Mouse (Mus musculus): ENCODE measurements at regions not wholly inside any gene's neighbourhood (a gene's known extent, or its start where the extent isn't known, plus 50 kb on each side); places are given as distances from the start of the nearest gene placed in this dataset.

- 84% methylated on average over 7 of the region's 7 CpGs for WGBS
- no peak for TF ChIP-seq POLR2A (IDR thresholded peaks at IDR 0.05; ENCODE audit: low read depth, low read length)
- Histone ChIP-seq H3K27me3 (replicated peaks; ENCODE audit: control insufficient read depth, insufficient read depth, low read length) (no peaks in the 10 kb centered on the region; the same call in 1 of the 2 replicates), H3K4me1 (ENCODE audit: control insufficient read depth, insufficient read depth, low read length) (no peaks in the 10 kb centered on the region), H3K27ac (ENCODE audit: insufficient read depth, low read depth, low read length) (no peak overlapping the region), H3K4me3 (ENCODE audit: insufficient read depth, low read depth, low read length) (no peak overlapping the region), H3K36me3 (ENCODE audit: control insufficient read depth, insufficient read depth, low read length) (no peaks in the 10 kb centered on the region)
- no peak for DNase-seq
Measured at GRCm38 (mm10) chr8:12064664-12065063, 214.0 kb upstream of the A230072I06Rik start.

- Histone ChIP-seq H3K4me3 (ENCODE audit: insufficient read depth, low read depth, low read length) (no peak overlapping the region), H3K4me1 (ENCODE audit: control insufficient read depth, insufficient read depth, low read length) (no peaks in the 10 kb centered on the region), H3K27me3 (replicated peaks; ENCODE audit: control insufficient read depth, insufficient read depth, low read length) (no peaks in the 10 kb centered on the region), H3K36me3 (ENCODE audit: control insufficient read depth, insufficient read depth, low read length) (no peaks in the 10 kb centered on the region), H3K27ac (ENCODE audit: insufficient read depth, low read depth, low read length) (no peak overlapping the region)
- TF ChIP-seq POLR2A (IDR thresholded peaks at IDR 0.05; ENCODE audit: low read depth, low read length) (no peak), CTCF (conservative IDR thresholded peaks at IDR 0.05; ENCODE audit: insufficient read depth, insufficient read length, low read depth, low read length) (no peak)
- WGBS, result 88% methylated on average over 10 of the region's 10 CpGs
- no peak for DNase-seq
Measured at GRCm38 (mm10) chr8:12066454-12066853, 212.2 kb upstream of the A230072I06Rik start.

GRCm38 (mm10) chr8:12073311-12073999 is 205.2 kb upstream of the A230072I06Rik start:
- TF ChIP-seq CTCF (conservative IDR thresholded peaks at IDR 0.05; ENCODE audit: insufficient read depth, insufficient read length, low read depth, low read length) (no peak), POLR2A (IDR thresholded peaks at IDR 0.05; ENCODE audit: low read depth, low read length) (no peak)
- Histone ChIP-seq H3K36me3 (ENCODE audit: control insufficient read depth, insufficient read depth, low read length) (no peaks in the 10 kb centered on the region), H3K4me3 (ENCODE audit: insufficient read depth, low read depth, low read length) (no peak overlapping the region), H3K27me3 (replicated peaks; ENCODE audit: control insufficient read depth, insufficient read depth, low read length) (no peaks in the 10 kb centered on the region), H3K4me1 (ENCODE audit: control insufficient read depth, insufficient read depth, low read length) (no peaks in the 10 kb centered on the region), H3K27ac (ENCODE audit: insufficient read depth, low read depth, low read length) (no peak overlapping the region)
- WGBS, result 57% methylated on average over 6 of the region's 6 CpGs
- no peak for DNase-seq

- H3K4me3 ChIP-seq (ENCODE audit: insufficient read depth, low read depth, low read length), result no peak overlapping the region
- WGBS, result 70% methylated on average over 3 of the region's 3 CpGs
Measured at GRCm38 (mm10) chr8:12075943-12076342, 202.7 kb upstream of the A230072I06Rik start.

GRCm38 (mm10) chr8:12076811-12077375 is 201.7 kb upstream of the A230072I06Rik start:
- TF ChIP-seq CTCF (conservative IDR thresholded peaks at IDR 0.05; ENCODE audit: insufficient read depth, insufficient read length, low read depth, low read length) (no peak), POLR2A (IDR thresholded peaks at IDR 0.05; ENCODE audit: low read depth, low read length) (no peak)
- Histone ChIP-seq H3K27ac (ENCODE audit: insufficient read depth, low read depth, low read length) (no peak overlapping the region), H3K36me3 (ENCODE audit: control insufficient read depth, insufficient read depth, low read length) (no peaks in the 10 kb centered on the region), H3K4me3 (ENCODE audit: insufficient read depth, low read depth, low read length) (no peak overlapping the region), H3K27me3 (replicated peaks; ENCODE audit: control insufficient read depth, insufficient read depth, low read length) (no peaks in the 10 kb centered on the region), H3K4me1 (ENCODE audit: control insufficient read depth, insufficient read depth, low read length) (no peaks in the 10 kb centered on the region)
- no peak for DNase-seq
- 64% methylated on average over 10 of the region's 10 CpGs for WGBS

More at GRCm38 (mm10) chr8:12075943-12076342, 202.7 kb upstream of the A230072I06Rik start:
- Histone ChIP-seq H3K27ac (ENCODE audit: insufficient read depth, low read depth, low read length) (no peak overlapping the region), H3K27me3 (replicated peaks; ENCODE audit: control insufficient read depth, insufficient read depth, low read length) (no peaks in the 10 kb centered on the region), H3K4me1 (ENCODE audit: control insufficient read depth, insufficient read depth, low read length) (no peaks in the 10 kb centered on the region), H3K36me3 (ENCODE audit: control insufficient read depth, insufficient read depth, low read length) (no peaks in the 10 kb centered on the region)
- TF ChIP-seq CTCF (conservative IDR thresholded peaks at IDR 0.05; ENCODE audit: insufficient read depth, insufficient read length, low read depth, low read length) (no peak), POLR2A (IDR thresholded peaks at IDR 0.05; ENCODE audit: low read depth, low read length) (no peak)
- DNase-seq, result no peak

- no peak overlapping the region for H3K4me3 ChIP-seq (ENCODE audit: insufficient read depth, low read depth, low read length)
- TF ChIP-seq POLR2A (IDR thresholded peaks at IDR 0.05; ENCODE audit: low read depth, low read length), result no peak
- H3K4me1 ChIP-seq (ENCODE audit: control insufficient read depth, insufficient read depth, low read length), result no peaks in the 10 kb centered on the region
- H3K36me3 ChIP-seq (ENCODE audit: control insufficient read depth, insufficient read depth, low read length), result no peaks in the 10 kb centered on the region
- no peaks in the 10 kb centered on the region for H3K27me3 ChIP-seq (replicated peaks; ENCODE audit: control insufficient read depth, insufficient read depth, low read length)
- DNase-seq, result no peak
- no peak overlapping the region for H3K27ac ChIP-seq (ENCODE audit: insufficient read depth, low read depth, low read length)
- WGBS, result 78% methylated on average over 2 of the region's 2 CpGs
Measured at GRCm38 (mm10) chr8:12077896-12078295, 200.7 kb upstream of the A230072I06Rik start.

- no peaks in the 10 kb centered on the region for H3K27me3 ChIP-seq (replicated peaks; ENCODE audit: control insufficient read depth, insufficient read depth, low read length)
- no peak overlapping the region for H3K27ac ChIP-seq (ENCODE audit: insufficient read depth, low read depth, low read length)
- DNase-seq, result no peak
- no peak overlapping the region for H3K4me3 ChIP-seq (ENCODE audit: insufficient read depth, low read depth, low read length)
- 69% methylated on average over 14 of the region's 14 CpGs for WGBS
- TF ChIP-seq POLR2A (IDR thresholded peaks at IDR 0.05; ENCODE audit: low read depth, low read length), result no peak
- TF ChIP-seq CTCF (conservative IDR thresholded peaks at IDR 0.05; ENCODE audit: insufficient read depth, insufficient read length, low read depth, low read length), result no peak
- H3K4me1 ChIP-seq (ENCODE audit: control insufficient read depth, insufficient read depth, low read length), result no peaks in the 10 kb centered on the region
- H3K36me3 ChIP-seq (ENCODE audit: control insufficient read depth, insufficient read depth, low read length), result no peaks in the 10 kb centered on the region
Measured at GRCm38 (mm10) chr8:12078679-12079566, 199.7 kb upstream of the A230072I06Rik start.
